Mouse (Mus musculus): ENCODE results near the gene Snx27. TPM values are rescaled to one million over a fixed set of nuclear protein-coding genes. Genes with fewer than 3 reads are reported as not detected.

Gene Snx27
- polyA plus RNA-seq, 1 experiment from 2014 or later: 66.8 TPM

DNA sequence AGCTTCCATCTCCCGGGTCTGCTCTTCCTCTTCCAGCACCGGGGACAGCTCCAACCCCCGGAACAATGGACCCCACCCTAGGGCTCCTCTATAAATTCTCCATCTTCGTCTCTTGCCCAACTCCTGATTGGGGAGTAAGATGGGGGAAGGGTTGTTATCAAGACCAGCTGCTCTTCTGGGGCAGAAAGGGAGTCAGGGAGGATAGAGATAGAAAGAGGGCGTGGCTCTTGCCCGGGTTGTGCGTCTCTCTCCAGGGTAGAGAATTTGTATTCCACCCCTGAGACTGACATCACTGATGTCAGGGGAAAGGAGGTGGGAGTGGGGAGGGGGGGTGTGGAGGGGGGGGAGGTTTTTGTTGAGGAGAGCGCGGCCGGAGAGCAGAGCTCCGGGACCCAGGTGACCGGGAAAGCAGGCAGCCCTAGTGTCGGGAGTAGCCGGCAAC, 104.5 kb downstream of the Snx27 start, which contains the start of gene Celf3:
TSS of gene Celf3 (plus strand) at position 315 of the 442 bp plus-strand sequence.
- Histone ChIP-seq H3K27ac (replicated peaks; ENCODE audit: low read depth, low read length) (peak within 1 kb of the TSS; percentile 94), H3K9me3 (ENCODE audit: control insufficient read depth, low read length) (no peaks in the 10 kb centered on the region), H3K4me3 (replicated peaks; ENCODE audit: low read depth, low read length) (peak within 1 kb of the TSS; percentile 73), H3K27me3 (ENCODE audit: control insufficient read depth, insufficient read depth, low read length) (no peaks in the 10 kb centered on the region), H3K4me1 (ENCODE audit: control insufficient read depth, insufficient read depth, low read length) (peaks cover 45% of the 10 kb centered on the region), H3K36me3 (ENCODE audit: control insufficient read depth, insufficient read depth, low read length) (peaks cover 24% of the 10 kb centered on the region), H3K4me2 (ENCODE audit: low read length) (peak within 1 kb of the TSS; percentile 96), H3K9ac (replicated peaks; ENCODE audit: low read length) (peak within 1 kb of the TSS; percentile 95)
- peak; percentile 92 for DNase-seq
- under 1% methylated on average over 14 of the region's 14 CpGs for WGBS
- ATAC-seq (ENCODE audit: low FRiP score, low TSS enrichment): peak; percentile 92

DNA sequence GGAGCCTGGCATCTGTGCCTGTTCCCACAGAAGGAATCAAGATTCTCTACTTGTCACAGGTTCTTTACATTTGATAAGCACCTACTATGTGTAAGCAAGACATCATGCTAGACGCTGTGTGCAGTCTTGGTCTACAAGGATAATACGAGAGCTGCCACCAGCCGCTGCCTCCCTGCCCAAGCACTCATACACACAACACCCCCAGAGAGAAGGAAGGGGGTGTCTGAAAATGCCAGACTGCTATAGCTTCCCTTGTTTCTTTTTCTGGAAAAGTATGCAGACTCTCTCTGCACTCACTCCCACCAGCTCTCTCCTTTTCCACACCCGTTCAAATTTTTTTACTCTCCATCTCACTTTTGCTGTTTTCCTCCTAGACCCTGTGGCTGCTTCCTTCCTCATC, 105.1 kb downstream of the Snx27 start:
- no peaks in the 10 kb centered on the region for H3K27me3 ChIP-seq (ENCODE audit: control insufficient read depth, insufficient read depth, low read length)
- peaks cover 45% of the 10 kb centered on the region for H3K4me1 ChIP-seq (ENCODE audit: control insufficient read depth, insufficient read depth, low read length)
- peak overlapping the region; percentile 46 for H3K9ac ChIP-seq (replicated peaks; ENCODE audit: low read length)
- peaks cover 19% of the 10 kb centered on the region for H3K36me3 ChIP-seq (ENCODE audit: control insufficient read depth, insufficient read depth, low read length)
- ATAC-seq (ENCODE audit: low FRiP score, low TSS enrichment) (no peak; the same call in 1 of the 2 replicates), DNase-seq (peak; percentile 60)
- peak overlapping the region; percentile 73 for H3K4me3 ChIP-seq (replicated peaks; ENCODE audit: low read depth, low read length)
- H3K27ac ChIP-seq (replicated peaks; ENCODE audit: low read depth, low read length): peak overlapping the region; percentile 94
- no peaks in the 10 kb centered on the region for H3K9me3 ChIP-seq (ENCODE audit: control insufficient read depth, low read length)
- 17% methylated on average over 4 of the region's 4 CpGs for WGBS
- peak overlapping the region; percentile 96 for H3K4me2 ChIP-seq (ENCODE audit: low read length)

DNA sequence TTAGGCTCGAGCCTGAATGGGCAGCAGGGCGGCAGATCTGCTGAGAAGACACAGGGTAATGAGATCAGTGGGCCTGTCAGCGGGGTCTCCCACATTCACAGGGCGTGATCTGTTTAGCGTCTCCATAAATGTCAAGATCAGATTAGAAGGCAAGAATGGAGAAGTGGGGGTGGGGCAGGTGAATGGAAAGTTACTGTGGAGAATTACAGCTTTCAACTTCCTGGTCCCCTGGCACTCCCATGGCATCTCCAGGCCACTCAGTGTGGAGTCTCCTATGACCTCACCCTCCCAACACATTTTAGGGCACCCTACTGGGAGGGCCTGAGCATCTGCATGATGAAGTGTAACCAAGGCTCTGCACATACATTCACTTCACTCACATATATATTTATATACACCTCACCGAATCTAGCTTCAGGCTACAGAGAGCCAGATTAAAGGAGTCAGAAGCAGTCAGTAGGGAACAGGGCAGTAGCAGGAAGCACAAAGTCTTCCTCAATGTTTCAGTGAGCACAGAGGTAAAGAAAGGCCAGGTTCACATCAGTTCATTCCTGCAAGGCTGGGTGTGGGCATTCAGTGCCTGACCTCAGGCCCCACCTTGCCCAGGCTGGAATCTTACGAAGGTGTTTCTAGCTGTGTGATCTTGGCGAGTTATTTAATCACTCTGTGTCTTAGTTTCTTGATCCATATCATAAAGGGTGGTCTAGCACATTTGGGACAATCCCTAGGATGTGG, 106.0 kb downstream of the Snx27 start:
- no peak for DNase-seq
- no peak for ATAC-seq (ENCODE audit: low FRiP score, low TSS enrichment)
- Histone ChIP-seq H3K9ac (replicated peaks; ENCODE audit: low read length) (no peak overlapping the region), H3K4me2 (ENCODE audit: low read length) (no peak overlapping the region; the same call in 1 of the 2 replicates), H3K4me3 (replicated peaks; ENCODE audit: low read depth, low read length) (no peak overlapping the region), H3K27ac (replicated peaks; ENCODE audit: low read depth, low read length) (peak overlapping the region; percentile 94; the same call in 1 of the 2 replicates), H3K9me3 (ENCODE audit: control insufficient read depth, low read length) (no peaks in the 10 kb centered on the region), H3K36me3 (ENCODE audit: control insufficient read depth, insufficient read depth, low read length) (peaks cover 9% of the 10 kb centered on the region), H3K27me3 (ENCODE audit: control insufficient read depth, insufficient read depth, low read length) (no peaks in the 10 kb centered on the region), H3K4me1 (ENCODE audit: control insufficient read depth, insufficient read depth, low read length) (peaks cover 40% of the 10 kb centered on the region)
- WGBS: 45% methylated on average over 8 of the region's 8 CpGs

DNA sequence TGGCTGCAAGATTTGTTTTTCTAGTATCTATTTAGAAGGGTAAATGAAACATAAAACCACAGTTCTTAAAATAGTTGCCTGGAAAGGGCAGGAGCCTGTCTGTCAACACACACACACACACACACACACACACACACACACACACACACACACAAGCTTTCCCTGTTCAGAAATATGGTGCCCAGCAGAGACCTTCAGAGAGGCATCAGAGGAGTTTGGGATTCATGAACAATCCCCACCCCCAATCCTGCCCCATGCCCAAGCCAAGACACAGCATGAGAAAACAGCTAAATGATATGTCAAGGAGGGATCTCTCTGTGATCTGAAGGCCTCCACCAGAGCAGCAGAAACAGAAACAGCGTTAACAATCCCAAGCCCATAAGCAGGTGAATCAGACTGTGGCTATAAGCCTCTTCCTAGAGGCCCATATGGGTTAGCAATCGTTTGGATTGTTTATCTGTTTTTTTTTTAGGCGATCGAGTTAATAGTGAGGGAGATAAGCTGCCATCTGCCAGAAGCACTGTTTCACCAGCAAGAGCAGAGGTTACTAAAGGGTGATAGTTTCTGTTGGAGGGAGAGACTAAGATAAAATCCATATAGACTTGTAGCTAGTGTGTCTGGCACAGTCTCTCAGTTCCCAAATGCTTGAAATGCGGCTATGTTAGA, 108.8 kb downstream of the Snx27 start:
- Histone ChIP-seq H3K36me3 (ENCODE audit: control insufficient read depth, insufficient read depth, low read length) (no peaks in the 10 kb centered on the region), H3K27ac (replicated peaks; ENCODE audit: low read depth, low read length) (no peak overlapping the region), H3K4me3 (replicated peaks; ENCODE audit: low read depth, low read length) (no peak overlapping the region), H3K27me3 (ENCODE audit: control insufficient read depth, insufficient read depth, low read length) (no peaks in the 10 kb centered on the region), H3K9me3 (ENCODE audit: control insufficient read depth, low read length) (no peaks in the 10 kb centered on the region), H3K4me2 (ENCODE audit: low read length) (no peak overlapping the region), H3K9ac (replicated peaks; ENCODE audit: low read length) (no peak overlapping the region), H3K4me1 (ENCODE audit: control insufficient read depth, insufficient read depth, low read length) (peaks cover 24% of the 10 kb centered on the region)
- WGBS: 73% methylated on average over 5 of the region's 5 CpGs
- ATAC-seq (ENCODE audit: low FRiP score, low TSS enrichment) (no peak), DNase-seq (no peak)

DNA sequence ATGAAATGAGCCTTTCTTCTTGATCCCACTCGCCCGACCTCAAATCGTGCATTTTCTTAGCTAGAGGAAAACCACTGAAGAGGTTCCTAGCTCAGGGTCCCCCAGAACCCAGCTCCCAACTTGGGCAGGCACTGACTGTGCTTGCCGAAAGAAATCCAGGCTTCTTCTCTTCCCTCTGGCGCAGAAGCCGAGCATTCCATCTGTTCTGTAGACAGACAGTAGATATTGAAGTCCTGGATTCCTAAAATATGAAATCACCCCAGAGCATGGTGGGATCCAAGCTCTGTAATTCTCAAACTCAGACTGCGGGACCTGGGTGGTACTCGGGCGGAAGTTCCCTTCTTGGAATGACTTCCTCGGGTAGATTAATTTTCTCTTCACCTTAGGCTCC, 109.4 kb downstream of the Snx27 start:
- H3K36me3 ChIP-seq (ENCODE audit: control insufficient read depth, insufficient read depth, low read length): no peaks in the 10 kb centered on the region
- no peak for ATAC-seq (ENCODE audit: low FRiP score, low TSS enrichment)
- H3K27ac ChIP-seq (replicated peaks; ENCODE audit: low read depth, low read length): peak overlapping the region; percentile 58
- H3K9me3 ChIP-seq (ENCODE audit: control insufficient read depth, low read length): no peaks in the 10 kb centered on the region
- H3K27me3 ChIP-seq (ENCODE audit: control insufficient read depth, insufficient read depth, low read length): no peaks in the 10 kb centered on the region
- 50% methylated on average over 10 of the region's 10 CpGs for WGBS
- DNase-seq: no peak
- H3K4me1 ChIP-seq (ENCODE audit: control insufficient read depth, insufficient read depth, low read length): peaks cover 24% of the 10 kb centered on the region
- H3K4me2 ChIP-seq (ENCODE audit: low read length): peak overlapping the region; percentile 58
- no peak overlapping the region for H3K4me3 ChIP-seq (replicated peaks; ENCODE audit: low read depth, low read length)
- peak overlapping the region; percentile 49; the same call in 1 of the 2 replicates for H3K9ac ChIP-seq (replicated peaks; ENCODE audit: low read length)

DNA sequence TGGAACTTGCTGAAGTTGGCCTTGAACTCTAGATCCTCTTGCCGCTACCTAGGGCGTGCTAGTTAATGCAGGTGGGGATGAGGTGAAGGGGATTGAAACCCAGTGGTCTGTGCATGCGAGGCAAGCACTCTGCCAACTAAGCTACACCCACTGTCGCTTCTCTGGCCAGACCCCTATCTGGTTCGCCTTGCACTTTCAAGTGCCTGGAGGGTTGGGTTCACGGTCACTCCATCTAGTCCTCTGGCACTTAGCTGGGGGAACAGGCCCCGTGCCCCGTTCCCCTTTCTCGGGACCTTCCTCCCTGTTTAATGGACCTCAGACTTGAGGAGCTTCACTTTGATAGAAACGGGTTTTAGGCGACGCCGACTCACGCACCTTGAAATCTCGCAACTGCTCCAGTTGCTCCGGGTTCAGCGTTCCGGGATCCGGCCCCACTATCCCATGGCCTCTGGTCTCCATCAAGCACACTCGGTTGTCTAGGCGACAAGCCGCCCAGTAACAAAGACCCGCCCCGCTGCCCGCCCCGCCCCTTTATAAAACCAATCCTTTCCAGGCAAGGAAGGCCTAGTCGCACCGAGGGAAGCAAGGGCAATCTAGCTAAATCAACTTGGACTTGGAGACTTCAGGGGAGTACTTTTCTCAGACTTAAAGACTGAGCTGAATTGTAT, 109.9 kb downstream of the Snx27 start:
- peak overlapping the region; percentile 58 for H3K27ac ChIP-seq (replicated peaks; ENCODE audit: low read depth, low read length)
- DNase-seq: peak; percentile 81

DNA sequence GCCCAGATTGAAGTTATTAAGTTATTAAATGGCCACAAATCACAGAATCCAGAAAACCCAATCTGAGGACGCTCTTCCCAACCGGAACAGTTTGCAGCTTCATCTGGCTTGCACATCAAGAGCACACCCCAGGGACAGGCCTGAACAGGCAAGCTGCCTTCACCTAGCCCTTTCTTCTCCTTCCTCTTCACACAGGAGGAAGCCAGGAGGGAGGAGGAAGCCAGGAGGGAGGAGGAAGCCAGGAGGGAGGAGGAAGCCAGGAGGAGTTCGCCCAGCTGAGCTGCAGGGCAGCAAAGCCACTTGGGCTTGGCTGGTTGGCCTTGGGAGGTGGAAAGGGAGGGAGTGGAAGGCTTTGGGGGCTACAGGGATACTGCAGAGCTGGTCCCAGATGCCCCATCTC, 113.6 kb downstream of the Snx27 start:
- 61% methylated on average over 3 of the region's 3 CpGs for WGBS
- Histone ChIP-seq H3K9me3 (ENCODE audit: control insufficient read depth, low read length) (no peaks in the 10 kb centered on the region), H3K36me3 (ENCODE audit: control insufficient read depth, insufficient read depth, low read length) (no peaks in the 10 kb centered on the region), H3K27me3 (ENCODE audit: control insufficient read depth, insufficient read depth, low read length) (no peaks in the 10 kb centered on the region), H3K4me2 (ENCODE audit: low read length) (no peak overlapping the region), H3K27ac (replicated peaks; ENCODE audit: low read depth, low read length) (no peak overlapping the region), H3K9ac (replicated peaks; ENCODE audit: low read length) (no peak overlapping the region), H3K4me3 (replicated peaks; ENCODE audit: low read depth, low read length) (no peak overlapping the region), H3K4me1 (ENCODE audit: control insufficient read depth, insufficient read depth, low read length) (peaks cover 38% of the 10 kb centered on the region)
- no peak for ATAC-seq (ENCODE audit: low FRiP score, low TSS enrichment)
- DNase-seq: no peak

More for the DNA sequence above, 109.9 kb downstream of the Snx27 start:
- 11% methylated on average over 28 of the region's 28 CpGs for WGBS
- Histone ChIP-seq H3K9ac (replicated peaks; ENCODE audit: low read length) (peak overlapping the region; percentile 49), H3K27me3 (ENCODE audit: control insufficient read depth, insufficient read depth, low read length) (no peaks in the 10 kb centered on the region), H3K4me2 (ENCODE audit: low read length) (peak overlapping the region; percentile 58), H3K4me1 (ENCODE audit: control insufficient read depth, insufficient read depth, low read length) (peaks cover 24% of the 10 kb centered on the region), H3K4me3 (replicated peaks; ENCODE audit: low read depth, low read length) (peak overlapping the region; percentile 29), H3K9me3 (ENCODE audit: control insufficient read depth, low read length) (no peaks in the 10 kb centered on the region), H3K36me3 (ENCODE audit: control insufficient read depth, insufficient read depth, low read length) (no peaks in the 10 kb centered on the region)
- ATAC-seq (ENCODE audit: low FRiP score, low TSS enrichment): peak; percentile 60; the same call in 1 of the 2 replicates

DNA sequence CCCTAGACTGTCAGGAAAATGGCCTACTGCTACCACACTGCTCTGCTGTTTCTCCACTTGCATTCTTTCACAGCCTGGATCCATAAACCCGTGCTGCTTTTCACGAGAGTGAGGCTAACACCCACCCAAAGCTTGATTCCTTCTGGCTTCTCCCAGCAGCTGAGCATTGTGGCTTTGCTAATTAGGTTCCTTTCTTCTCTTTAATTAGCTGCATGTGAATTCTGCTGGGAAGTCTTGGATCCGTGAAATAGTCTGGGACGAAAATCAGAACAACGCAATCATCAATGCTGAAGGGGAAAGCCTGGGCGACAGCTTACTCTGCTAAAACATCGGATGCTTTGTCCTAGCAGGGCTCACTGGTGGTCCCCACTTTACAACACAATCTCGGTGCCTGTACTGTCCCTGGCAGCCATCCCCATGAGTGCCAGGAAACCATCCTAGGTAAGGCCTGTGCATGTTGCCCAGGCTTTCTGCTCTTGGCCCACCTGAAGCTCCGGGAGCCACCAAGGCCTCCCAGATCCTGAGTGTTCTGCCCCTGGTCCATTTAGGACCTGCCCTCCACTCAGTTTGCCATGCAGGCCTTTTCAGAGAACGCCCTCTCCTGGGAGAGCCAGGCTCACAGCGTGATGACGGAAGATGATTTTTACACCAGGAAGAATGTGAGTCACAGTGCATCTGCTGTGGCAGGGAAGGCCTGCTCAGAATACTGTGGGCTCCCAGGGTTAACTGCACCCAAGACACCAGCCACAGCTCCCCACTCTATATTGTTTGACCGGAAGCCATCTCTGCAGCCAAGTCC, 116.7 kb downstream of the Snx27 start:
- ATAC-seq (ENCODE audit: low FRiP score, low TSS enrichment): peak; percentile 60
- DNase-seq: peak; percentile 68
- 0 out of 2 replicates have a peak overlapping the region, but pooled peaks have one; percentile 3 for H3K9ac ChIP-seq (replicated peaks; ENCODE audit: low read length)
- peak overlapping the region; percentile 86 for H3K27ac ChIP-seq (replicated peaks; ENCODE audit: low read depth, low read length)
- no peaks in the 10 kb centered on the region for H3K9me3 ChIP-seq (ENCODE audit: control insufficient read depth, low read length)
- no peak overlapping the region for H3K4me2 ChIP-seq (ENCODE audit: low read length)
- peaks cover 30% of the 10 kb centered on the region for H3K4me1 ChIP-seq (ENCODE audit: control insufficient read depth, insufficient read depth, low read length)
- 39% methylated on average over 13 of the region's 13 CpGs for WGBS
- no peaks in the 10 kb centered on the region for H3K27me3 ChIP-seq (ENCODE audit: control insufficient read depth, insufficient read depth, low read length)
- no peak overlapping the region for H3K4me3 ChIP-seq (replicated peaks; ENCODE audit: low read depth, low read length)
- no peaks in the 10 kb centered on the region for H3K36me3 ChIP-seq (ENCODE audit: control insufficient read depth, insufficient read depth, low read length)

All from midbrain, embryonic 14.5 days (tissue).